Mouse (Mus musculus): ENCODE data around the gene Rufy1. TPM values are rescaled to one million over a fixed set of nuclear protein-coding genes. Genes with fewer than 3 reads are reported as not detected.
A peak's percentile ranks its signal among the peaks of the same experiment; 100 is the strongest.

Gene Rufy1
- total and polyA plus RNA-seq, 3 experiments = 17.8 to 18.4 TPM; not detected in 1

- DNase-seq (ENCODE audit: low read depth, low spot score) = peak; percentile 89
- Histone ChIP-seq H3K27me3 (ENCODE audit: control insufficient read depth in 1 of 2, insufficient read depth in 2 of 2, low read length in 2 of 2) (no peaks in the 10 kb centered on the region), H3K27ac (ENCODE audit: control insufficient read depth, low read depth, low read length) (peak overlapping the region; percentile 76), H3K4me3 (ENCODE audit: control insufficient read depth in 1 of 2, insufficient read depth in 1 of 2, low read depth in 2 of 2, low read length in 2 of 2) (peak overlapping the region; percentile 61 to 80), H3K9ac (ENCODE audit: control insufficient read depth, low read depth, low read length, poor library complexity, severe bottlenecking) (peak overlapping the region; percentile 91), H3K4me1 (ENCODE audit: control insufficient read depth in 1 of 2, insufficient read depth in 2 of 2, low read length in 2 of 2) (peaks cover 14 to 32% of the 10 kb centered on the region in 2 experiments), H3K36me3 (ENCODE audit: control insufficient read depth in 1 of 2, insufficient read depth in 2 of 2, low read length in 2 of 2) (peaks cover 0 to 32% of the 10 kb centered on the region in 2 experiments; a peak in 2 of 4 replicates), H3K79me2 (ENCODE audit: control insufficient read depth, insufficient read depth, low read length, poor library complexity) (no peaks in the 10 kb centered on the region; the same call in 1 of the 2 replicates), H3K9me3 (replicated peaks; ENCODE audit: insufficient read depth, low read length) (no peaks in the 10 kb centered on the region)
- peak; percentile 23; the same call in 1 of the 2 replicates for TF ChIP-seq SMC3 (IDR thresholded peaks at IDR 0.05; ENCODE audit: low read depth, low read length)
- TF ChIP-seq MYC (IDR thresholded peaks at IDR 0.05; ENCODE audit: low read depth, low read length) = peak; percentile 36; the same call in 1 of the 2 replicates
- TF ChIP-seq RAD21 (IDR thresholded peaks at IDR 0.05; ENCODE audit: low read depth, low read length) = peak; percentile 17; the same call in 1 of the 2 replicates
- peak; percentile 66; the same call in 1 of the 2 replicates for TF ChIP-seq HCFC1 (IDR thresholded peaks at IDR 0.05; ENCODE audit: low read depth, low read length)
- TF ChIP-seq CHD1 (IDR thresholded peaks at IDR 0.05; ENCODE audit: low read depth, low read length) = 0 out of 2 replicates have a peak, but pooled peaks have one; percentile 29
- peak; percentile 35; the same call in 1 of the 2 replicates for TF ChIP-seq TBP (IDR thresholded peaks at IDR 0.05; ENCODE audit: low read depth, low read length)
- peak; percentile 80 for TF ChIP-seq SIN3A (IDR thresholded peaks at IDR 0.05; ENCODE audit: low read length)
- TF ChIP-seq TAL1 (IDR thresholded peaks at IDR 0.05; ENCODE audit: low read length) = no peak
- peak; percentile 55; the same call in 1 of the 2 replicates for TF ChIP-seq TCF12 (IDR thresholded peaks at IDR 0.05; ENCODE audit: low read depth, low read length)
- peak; percentile 78 for TF ChIP-seq ZMIZ1 (IDR thresholded peaks at IDR 0.05; ENCODE audit: low read depth, low read length)
- peak; percentile 98 for TF ChIP-seq ZNF384 (IDR thresholded peaks at IDR 0.05; ENCODE audit: low read depth, low read length)
- 0 out of 2 replicates have a peak, but pooled peaks have one; percentile 52 for TF ChIP-seq MAZ (IDR thresholded peaks at IDR 0.05; ENCODE audit: low read depth, low read length)
- TF ChIP-seq POLR2A (IDR thresholded peaks at IDR 0.05; ENCODE audit: control insufficient read depth in 1 of 2, insufficient read depth in 1 of 2, low read depth in 1 of 2, low read length in 2 of 2, poor library complexity in 1 of 2) = peak; percentile 40 to 68; a peak in 3 of 4 replicates
- no peak for TF ChIP-seq MAX (IDR thresholded peaks at IDR 0.05; ENCODE audit: low read length)
- TF ChIP-seq CTCF (IDR thresholded peaks at IDR 0.05 in 2 of 3, conservative IDR thresholded peaks at IDR 0.05 in 1 of 3; ENCODE audit: control insufficient read depth in 1 of 3, insufficient read depth in 1 of 3, low read depth in 2 of 3, low read length in 3 of 3, poor library complexity in 1 of 3, severe bottlenecking in 1 of 3) = peak; percentile 31 to 71 (median 69)
- TF ChIP-seq ELF1 (IDR thresholded peaks at IDR 0.05; ENCODE audit: low read depth, low read length) = 0 out of 2 replicates have a peak, but pooled peaks have one; percentile 17
- TF ChIP-seq RCOR1 (IDR thresholded peaks at IDR 0.05; ENCODE audit: low read depth, low read length) = no peak
- no peak for TF ChIP-seq NRF1 (IDR thresholded peaks at IDR 0.05; ENCODE audit: insufficient read depth, low read depth, low read length, poor library complexity, severe bottlenecking)
- TF ChIP-seq NELFE (IDR thresholded peaks at IDR 0.05; ENCODE audit: low read depth, low read length) = peak; percentile 65
- TF ChIP-seq ZC3H11A (IDR thresholded peaks at IDR 0.05; ENCODE audit: low read depth, low read length) = peak; percentile 20; the same call in 1 of the 2 replicates
- peak; percentile 27; the same call in 1 of the 2 replicates for TF ChIP-seq ZKSCAN1 (IDR thresholded peaks at IDR 0.05; ENCODE audit: low read depth, low read length)
Measured at GRCm38 (mm10) chr11:50371399-50371841, 59.5 kb downstream of the Rufy1 start.
